In genomic region chr14:63011471-63011870, GRCm38 (mm10) we compare ENCODE assay signal across 25 mouse cellular contexts. TPM values are rescaled to one million over a fixed set of nuclear protein-coding genes. Genes with fewer than 3 reads are reported as not detected.
DNase-seq lines count a peak whose midpoint lies in the region; ATAC-seq and TF ChIP-seq lines count a peak whose summit lies in the region.
"Had no signal": no experiment of that assay in that cellular context is flagged by ENCODE, and none has a peak within 500 bp of the region (broad histone marks: within the 10 kb centered on the region; RNA-seq: fewer than 3 reads in every experiment).

Gene Defb43 (plus strand): TSS chr14:63011771.

- no peaks in the 10 kb centered on the region for H3K4me1 ChIP-seq in midbrain, embryonic 11.5 days (ENCODE audit: control insufficient read depth, insufficient read depth, low read length)
- no peaks in the 10 kb centered on the region for H3K4me1 ChIP-seq in midbrain, embryonic 13.5 days (replicated peaks)

- H3K4me3 ChIP-seq in midbrain, embryonic 11.5 days (ENCODE audit: low read depth, low read length), result no peak within 1 kb of the TSS
- no peak within 1 kb of the TSS for H3K4me3 ChIP-seq in midbrain, embryonic 13.5 days (replicated peaks)
- H3K4me3 ChIP-seq in gastrocnemius, adult 2 months, result no peak within 1 kb of the TSS

- H3K9ac ChIP-seq in midbrain, embryonic 11.5 days (ENCODE audit: low read length), result no peak within 1 kb of the TSS
- H3K9ac ChIP-seq in midbrain, embryonic 13.5 days (replicated peaks), result no peak within 1 kb of the TSS

- H3K27ac ChIP-seq in midbrain, embryonic 11.5 days (ENCODE audit: low read depth, low read length), result no peak within 1 kb of the TSS
- H3K27ac ChIP-seq in midbrain, embryonic 13.5 days, result no peak within 1 kb of the TSS
- no peak within 1 kb of the TSS for H3K27ac ChIP-seq in gastrocnemius, adult 2 months

- no peaks in the 10 kb centered on the region for H3K27me3 ChIP-seq in midbrain, embryonic 11.5 days (ENCODE audit: control insufficient read depth, insufficient read depth, low read length)
- no peaks in the 10 kb centered on the region for H3K27me3 ChIP-seq in midbrain, embryonic 13.5 days
- H3K27me3 ChIP-seq: CH12.LX, Patski had no signal

- no peak for TF ChIP-seq CTCF in gastrocnemius, adult 2 months (IDR thresholded peaks at IDR 0.05)

- no peaks in the 10 kb centered on the region for H3K9me3 ChIP-seq in midbrain, embryonic 11.5 days (ENCODE audit: control insufficient read depth, low read length)
- peaks cover 3% of the 10 kb centered on the region; the same call in 1 of the 2 replicates for H3K9me3 ChIP-seq in midbrain, embryonic 13.5 days
- H3K9me3 ChIP-seq: G1E had no signal

- no peak within 1 kb of the TSS for H3K4me2 ChIP-seq in midbrain, embryonic 11.5 days
- no peak within 1 kb of the TSS for H3K4me2 ChIP-seq in midbrain, embryonic 13.5 days (replicated peaks)

- intact Hi-C loops in gastrocnemius, adult 2 months (cut with DNase I), result no loop called here

- 96% methylated on average over 5 of the region's 5 CpGs for whole genome bisulfite sequencing in midbrain, embryonic 11.5 days
- WGBS in midbrain, embryonic 13.5 days, result 93% methylated on average over 5 of the region's 5 CpGs

- no peaks in the 10 kb centered on the region for H3K36me3 ChIP-seq in midbrain, embryonic 11.5 days (ENCODE audit: control insufficient read depth, insufficient read depth, low read length)
- no peaks in the 10 kb centered on the region for H3K36me3 ChIP-seq in midbrain, embryonic 13.5 days
- H3K36me3 ChIP-seq: G1E had no signal

- no peak for ATAC-seq in midbrain, embryonic 11.5 days (ENCODE audit: low FRiP score)
- ATAC-seq in midbrain, embryonic 13.5 days, result no peak
- ATAC-seq: activated CD4-positive, CD25-positive, alpha-beta regulatory T cell, adult 4 months; CD4-positive, CD25-positive, alpha-beta regulatory T cell, adult 4 months; Patski had no signal

- DNase-seq in midbrain, embryonic 11.5 days (ENCODE audit: low spot score, missing footprints), result peak; percentile 62
- DNase-seq in gonadal fat pad, adult 2 months (ENCODE audit: low read depth), result no peak
- no peak for DNase-seq in gastrocnemius, adult 2 months
- DNase-seq: adrenal gland, adult 2 months; adrenal gland, adult 8-10 months; adrenal gland, postnatal 10 days; adrenal gland, postnatal 14 days; adrenal gland, postnatal 25 days; adrenal gland, postnatal 36 days; B cell, adult 2 months; cerebellum, adult 11 months; cerebellum, adult 11-12 months; cerebellum, adult 18-20 months had no signal

RNA-seq across cellular contexts. Expression of gene Defb43, which starts in this region (rescaled TPM):
- not detected in 2 replicates for polyA plus RNA-seq in midbrain, embryonic 11.5 days (2014; fragmentation: Nextera tagmentation; extraction: Ambion mirVana)
- not detected in 2 replicates for polyA plus RNA-seq in midbrain, embryonic 13.5 days (2015; fragmentation: Nextera tagmentation; extraction: Ambion mirVana)
- polyA plus RNA-seq in gonadal fat pad, adult 2 months (2012; rRNA removed), result 59.2 and 207 TPM in 2 replicates
- total RNA-seq in gastrocnemius, adult 2 months (2021), result not detected
- total RNA-seq: adrenal gland, adult 18-20 months; adrenal gland, adult 2 months; adrenal gland, adult 8-10 months; adrenal gland, postnatal 10 days; adrenal gland, postnatal 14 days; adrenal gland, postnatal 25 days; adrenal gland, postnatal 36 days; adrenal gland, postnatal 4 days; CH12.LX; ES-E14; G1E; MEL had no signal
- polyA plus RNA-seq: activated CD4-positive, CD25-positive, alpha-beta regulatory T cell, adult 4 months; adrenal gland, adult 2 months; brain, embryonic 14.5 days; C2C12; CD4-positive, CD25-positive, alpha-beta regulatory T cell, adult 4 months; G1E; Patski had no signal

Comparison
In these comparisons a context has a peak if more than half of its experiments do, and no peak if none do; other contexts are left out.
1. RNA of gene Defb43 (polyA plus RNA-seq): 59.2 to 207 TPM in gonadal fat pad, adult 2 months; not detected in midbrain, embryonic 11.5 days and not detected in midbrain, embryonic 13.5 days; every median in the first group is over 10 times any median in the second.
2. Peak in DNase-seq in midbrain, embryonic 11.5 days; RNA of the gene not detected or under 1 TPM.